Mouse (Mus musculus) intestine, embryonic 15.5 days (tissue): ENCODE data around the gene Zfp598. TPM values are rescaled to one million over a fixed set of nuclear protein-coding genes. Genes with fewer than 3 reads are reported as not detected.

ENCODE experiments used
- ATAC-seq: fragments of 200-750 bp; cut with Nextera tagmentation; 2 replicates; pipeline ENCODE4 v1.8.0; 2017; ENCODE audit warnings: moderate TSS enrichment, moderate library complexity
- H3K27ac ChIP-seq: fragments of 300-500 bp; sonication (generic); 2 replicates; pipeline ENCODE4 v1.5.1; 2015; ENCODE audit warnings: mild to moderate bottlenecking, inconsistent platforms
- H3K27me3 ChIP-seq: fragments of 300-500 bp; sonication (generic); replicated peaks from 2 replicates; pipeline ENCODE4 v1.6.1; 2015; ENCODE audit warnings: inconsistent platforms
- H3K36me3 ChIP-seq: fragments of 300-500 bp; sonication (generic); 2 replicates; pipeline ENCODE4 v1.6.1; 2015; ENCODE audit warnings: inconsistent platforms
- H3K4me1 ChIP-seq: fragments of 300-500 bp; sonication (generic); replicated peaks from 2 replicates; pipeline ENCODE4 v1.6.1; 2015; ENCODE audit warnings: inconsistent platforms
- H3K4me2 ChIP-seq: fragments of 300-500 bp; sonication (generic); replicated peaks from 2 replicates; pipeline ENCODE4 v1.6.1; 2015; ENCODE audit warnings: mild to moderate bottlenecking, inconsistent platforms
- H3K4me3 ChIP-seq: fragments of 300-500 bp; sonication (generic); replicated peaks from 2 replicates; pipeline ENCODE4 v1.5.1; 2015; ENCODE audit warnings: inconsistent platforms
- H3K9ac ChIP-seq: fragments of 300-500 bp; sonication (generic); 2 replicates; pipeline ENCODE4 v1.6.1; 2015; ENCODE audit warnings: inconsistent platforms
- H3K9me3 ChIP-seq: fragments of 300-500 bp; sonication (generic); 2 replicates; pipeline ENCODE4 v1.6.1; 2016; ENCODE audit warnings: inconsistent platforms
- WGBS: fragments of 180-500 bp; shearing (Covaris S2); methylation state at CpG from one replicate; pipeline ENCODE4 v1.1.7; 2015; 5-methylcytosine and 5-hydroxymethylcytosine counted together
- polyA plus RNA-seq: library from polyadenylated mRNA; unstranded; fragments of >200 nt; fragmentation: Nextera tagmentation; extraction: Ambion mirVana; gene quantifications from 2 replicates; pipeline ENCODE4 v1.2.1, GENCODE M21; 2015

Zfp598 gene
- polyA plus RNA-seq, 1 experiment from 2014 or later, result 20.0 TPM

DNA sequence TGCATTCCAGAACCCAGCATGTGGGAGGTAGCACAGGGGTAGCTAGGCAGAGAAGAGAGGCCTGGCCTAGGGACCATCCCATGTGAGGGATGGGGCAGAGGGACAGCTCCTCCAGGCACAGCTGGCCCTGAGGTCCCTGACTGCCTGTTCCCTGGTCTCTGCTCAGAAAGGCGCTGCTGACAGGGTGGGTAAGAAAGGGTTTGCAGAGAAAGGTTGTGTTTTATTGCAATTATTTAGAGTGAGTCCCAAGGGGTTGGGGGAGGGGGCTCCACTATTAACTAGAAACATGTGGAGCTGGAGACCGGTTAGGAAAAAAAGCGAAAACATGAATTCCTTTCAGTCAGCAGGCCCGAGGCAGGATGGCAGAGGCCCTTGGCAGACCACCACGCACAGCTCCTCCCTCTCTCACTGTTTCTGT lies 29.9 kb upstream of the Zfp598 start:
- ATAC-seq, result 0 out of 2 replicates have a peak, but pooled peaks have one; percentile 11
- Histone ChIP-seq H3K27me3 (no peaks in the 10 kb centered on the region), H3K9ac (peak overlapping the region; percentile 26; the same call in 1 of the 2 replicates), H3K4me1 (peaks cover 27% of the 10 kb centered on the region), H3K4me3 (no peak overlapping the region), H3K4me2 (no peak overlapping the region), H3K9me3 (no peaks in the 10 kb centered on the region), H3K36me3 (peaks cover 6% of the 10 kb centered on the region; the same call in 1 of the 2 replicates), H3K27ac (peak overlapping the region; percentile 89)
- WGBS, result 60% methylated on average over 5 of the region's 5 CpGs

DNA sequence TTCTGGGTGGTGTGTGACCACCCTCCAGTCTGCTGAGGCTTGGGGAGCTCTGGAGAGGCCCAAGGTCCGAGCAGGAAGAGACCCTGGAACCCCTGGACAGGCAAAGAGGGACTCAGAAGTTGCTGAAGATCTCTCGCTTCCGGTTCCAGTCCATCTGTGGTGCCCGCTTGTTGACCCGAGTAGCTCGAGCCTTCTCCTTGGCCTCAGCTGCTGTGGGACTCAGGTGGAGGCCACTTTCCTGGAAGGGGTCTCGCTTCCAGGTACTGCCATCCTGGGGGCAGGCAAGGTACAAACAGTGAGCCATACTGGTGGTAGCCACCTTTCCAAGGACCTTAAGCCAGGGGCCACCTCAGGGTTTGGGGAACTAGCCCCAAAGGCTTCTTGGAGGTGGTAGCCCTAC lies 29.4 kb upstream of the Zfp598 start:
- Histone ChIP-seq H3K27ac (peak overlapping the region; percentile 89), H3K9ac (no peak overlapping the region), H3K4me1 (peaks cover 29% of the 10 kb centered on the region), H3K4me2 (no peak overlapping the region), H3K4me3 (no peak overlapping the region), H3K36me3 (peaks cover 6% of the 10 kb centered on the region; the same call in 1 of the 2 replicates), H3K9me3 (no peaks in the 10 kb centered on the region), H3K27me3 (no peaks in the 10 kb centered on the region)
- no peak for ATAC-seq
- 91% methylated on average over 7 of the region's 7 CpGs for WGBS

DNA sequence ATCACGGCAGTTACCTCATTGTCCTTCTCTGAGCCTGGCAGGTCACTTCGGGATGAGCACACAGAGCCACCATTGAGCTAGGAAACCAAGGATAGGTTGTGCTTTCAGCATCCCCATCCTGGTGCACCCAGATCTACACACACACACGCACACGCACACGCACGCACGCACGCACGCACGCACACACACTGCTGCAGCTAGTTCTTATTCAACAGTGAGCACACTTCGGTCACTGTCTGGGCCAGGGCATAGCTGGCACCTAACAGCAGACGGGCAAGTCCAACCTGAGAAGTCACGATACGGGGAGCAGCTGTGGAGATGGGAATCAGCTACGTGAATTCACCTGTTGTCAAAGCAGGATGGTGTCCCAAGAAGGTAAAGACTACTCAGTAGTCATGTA lies 28.9 kb upstream of the Zfp598 start:
- H3K4me2 ChIP-seq, result no peak overlapping the region
- H3K4me1 ChIP-seq, result peaks cover 32% of the 10 kb centered on the region
- peak overlapping the region; percentile 89; the same call in 1 of the 2 replicates for H3K27ac ChIP-seq
- no peaks in the 10 kb centered on the region for H3K27me3 ChIP-seq
- no peak overlapping the region for H3K4me3 ChIP-seq
- no peak overlapping the region for H3K9ac ChIP-seq
- peaks cover 6% of the 10 kb centered on the region; the same call in 1 of the 2 replicates for H3K36me3 ChIP-seq
- WGBS, result 94% methylated on average over 15 of the region's 15 CpGs
- no peaks in the 10 kb centered on the region for H3K9me3 ChIP-seq
- no peak for ATAC-seq

DNA sequence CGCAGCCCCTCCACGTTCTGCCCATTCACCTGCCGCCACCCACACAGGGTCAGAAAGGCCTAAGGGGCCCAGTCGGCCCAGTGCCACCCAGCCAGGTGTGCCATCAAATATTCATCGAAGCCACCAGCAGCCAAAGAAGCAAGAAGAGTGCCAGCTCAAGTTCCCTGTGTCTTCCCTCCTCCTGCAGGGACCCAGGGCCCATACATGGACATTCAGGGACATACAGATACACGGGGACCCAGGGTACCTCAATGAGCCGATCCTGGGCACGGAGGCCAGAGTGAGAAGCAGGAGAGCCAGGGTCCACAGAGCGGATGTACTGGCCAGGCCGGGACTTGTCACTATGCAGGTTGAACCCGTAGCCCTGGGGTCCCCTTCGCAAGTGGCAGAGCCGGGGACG lies 27.5 kb upstream of the Zfp598 start:
- Histone ChIP-seq H3K9ac (no peak overlapping the region), H3K36me3 (peaks cover 6% of the 10 kb centered on the region; the same call in 1 of the 2 replicates), H3K4me3 (no peak overlapping the region), H3K9me3 (no peaks in the 10 kb centered on the region), H3K4me2 (no peak overlapping the region), H3K4me1 (peaks cover 32% of the 10 kb centered on the region), H3K27ac (no peak overlapping the region), H3K27me3 (no peaks in the 10 kb centered on the region)
- 92% methylated on average over 14 of the region's 14 CpGs for WGBS
- no peak for ATAC-seq

DNA sequence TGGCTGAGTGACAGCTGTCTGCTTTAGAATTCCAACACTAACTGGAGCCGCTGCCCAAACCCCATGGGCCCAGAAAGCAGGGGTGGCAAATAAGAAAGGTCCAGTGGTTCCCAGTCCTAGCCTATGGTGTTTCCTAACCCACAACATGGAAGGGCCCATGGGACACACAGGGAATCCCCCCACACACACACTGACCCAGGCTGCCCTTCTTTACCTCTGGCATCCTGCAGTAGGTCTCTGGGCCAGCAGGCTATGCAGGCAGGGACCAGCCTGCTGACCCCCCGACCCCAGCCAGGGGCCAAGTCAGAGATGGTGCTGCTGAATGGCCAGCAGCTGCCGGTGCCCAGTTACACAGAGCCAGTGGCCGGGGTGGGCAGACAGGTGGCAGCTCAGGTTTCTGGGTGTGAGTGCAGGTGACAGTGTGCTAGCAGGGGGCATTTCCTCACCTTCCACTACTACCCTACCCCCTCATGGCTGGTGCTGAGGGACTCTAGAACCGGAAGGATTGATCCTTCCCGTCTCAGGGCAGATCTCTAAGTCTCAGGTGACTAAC lies 26.6 kb upstream of the Zfp598 start:
- 74% methylated on average over 6 of the region's 6 CpGs for WGBS
- no peak for ATAC-seq
- H3K9ac ChIP-seq, result no peak overlapping the region
- peaks cover 6% of the 10 kb centered on the region; the same call in 1 of the 2 replicates for H3K36me3 ChIP-seq
- no peak overlapping the region for H3K4me2 ChIP-seq
- no peaks in the 10 kb centered on the region for H3K9me3 ChIP-seq
- no peak overlapping the region for H3K4me3 ChIP-seq
- H3K27ac ChIP-seq, result no peak overlapping the region
- no peaks in the 10 kb centered on the region for H3K27me3 ChIP-seq
- H3K4me1 ChIP-seq, result peaks cover 32% of the 10 kb centered on the region

DNA sequence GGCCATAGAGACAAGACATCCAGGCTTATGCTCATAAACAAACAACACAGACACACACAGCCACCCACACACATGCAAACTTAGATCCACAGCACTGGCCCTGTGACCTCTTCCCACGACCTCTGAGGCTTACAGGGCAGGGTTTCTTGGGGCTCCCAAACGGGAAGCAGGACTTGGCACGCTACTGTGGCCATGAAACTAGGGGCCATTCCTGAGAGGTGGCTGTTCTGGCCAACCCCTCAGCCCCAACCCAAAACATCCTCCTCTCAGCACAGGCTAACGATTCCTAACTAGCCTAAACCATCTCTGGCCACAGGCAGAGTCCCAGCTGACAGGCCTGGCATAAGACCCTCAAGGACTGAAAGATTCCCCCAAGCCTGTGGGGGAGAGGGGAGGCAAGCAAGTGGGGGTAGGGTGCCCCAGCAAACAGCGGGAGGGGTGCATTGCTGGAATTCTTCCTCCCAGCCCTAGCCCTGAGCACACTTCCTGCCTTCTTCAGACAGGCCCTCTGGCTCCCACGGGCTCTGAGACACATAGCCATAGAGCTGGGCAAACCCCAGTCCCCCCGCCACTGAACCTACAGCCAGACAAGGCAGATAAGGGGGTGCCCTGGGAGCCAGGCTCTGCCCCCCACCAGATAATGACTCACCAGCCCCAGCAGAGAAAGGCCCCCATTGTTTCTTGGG lies 25.3 kb upstream of the Zfp598 start:
- no peaks in the 10 kb centered on the region for H3K27me3 ChIP-seq
- ATAC-seq, result peak; percentile 52
- peaks cover 39% of the 10 kb centered on the region for H3K4me1 ChIP-seq

DNA sequence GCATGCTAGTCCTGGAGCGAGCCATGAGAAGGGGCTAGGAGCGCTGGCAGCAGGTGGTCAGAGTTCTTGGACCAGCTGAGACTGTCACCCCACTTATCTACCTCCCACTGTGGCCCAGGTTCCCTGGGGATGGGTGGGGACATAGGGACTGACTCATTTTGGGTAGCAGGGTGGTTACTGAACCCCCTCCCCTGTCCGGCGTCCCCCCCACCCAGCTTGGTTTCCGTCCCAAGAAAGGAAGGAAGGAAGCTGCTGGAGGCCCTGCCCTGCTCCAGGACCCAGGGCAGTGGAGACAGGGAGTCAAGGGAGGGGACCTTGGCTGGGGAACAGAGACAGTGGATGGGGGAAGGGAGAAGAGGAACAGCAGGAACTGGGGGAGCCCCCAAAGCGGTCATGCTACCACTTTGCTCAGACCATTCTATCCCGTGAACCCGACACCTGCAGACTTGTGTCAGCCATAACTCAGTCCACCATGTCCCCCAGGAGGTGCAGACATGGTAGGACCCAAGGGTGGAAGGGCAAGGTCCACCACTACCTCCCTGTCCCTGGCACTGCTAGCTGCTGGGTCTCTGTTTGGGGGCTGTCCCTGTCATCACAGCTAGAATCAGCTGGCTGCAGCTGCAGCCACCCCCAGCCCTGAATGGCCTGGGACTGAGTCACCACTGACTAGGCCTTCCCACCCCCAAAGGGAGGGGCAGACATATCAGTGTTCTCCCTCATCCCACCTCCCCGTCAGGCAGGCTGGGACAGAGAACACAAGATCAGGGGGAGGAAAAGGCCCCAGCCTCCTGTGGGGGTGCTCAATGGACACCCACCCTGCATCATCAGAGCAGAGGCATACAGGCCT lies 24.4 kb upstream of the Zfp598 start:
- Histone ChIP-seq H3K4me2 (peak overlapping the region; percentile 24; the same call in 1 of the 2 replicates), H3K36me3 (peaks cover 6% of the 10 kb centered on the region; the same call in 1 of the 2 replicates), H3K27ac (peak overlapping the region; percentile 81), H3K4me3 (no peak overlapping the region), H3K9ac (0 out of 2 replicates have a peak overlapping the region, but pooled peaks have one; percentile 13), H3K27me3 (no peaks in the 10 kb centered on the region), H3K9me3 (no peaks in the 10 kb centered on the region), H3K4me1 (peaks cover 37% of the 10 kb centered on the region)
- peak; percentile 18; the same call in 1 of the 2 replicates for ATAC-seq
- 76% methylated on average over 9 of the region's 9 CpGs for WGBS

More for the DNA sequence above, 25.3 kb upstream of the Zfp598 start:
- peak overlapping the region; percentile 81 for H3K27ac ChIP-seq
- 32% methylated on average over 7 of the region's 7 CpGs for WGBS
- H3K4me3 ChIP-seq, result no peak overlapping the region
- H3K4me2 ChIP-seq, result peak overlapping the region; percentile 24; the same call in 1 of the 2 replicates
- H3K36me3 ChIP-seq, result peaks cover 6% of the 10 kb centered on the region; the same call in 1 of the 2 replicates
- H3K9me3 ChIP-seq, result no peaks in the 10 kb centered on the region
- H3K9ac ChIP-seq, result 0 out of 2 replicates have a peak overlapping the region, but pooled peaks have one; percentile 13

DNA sequence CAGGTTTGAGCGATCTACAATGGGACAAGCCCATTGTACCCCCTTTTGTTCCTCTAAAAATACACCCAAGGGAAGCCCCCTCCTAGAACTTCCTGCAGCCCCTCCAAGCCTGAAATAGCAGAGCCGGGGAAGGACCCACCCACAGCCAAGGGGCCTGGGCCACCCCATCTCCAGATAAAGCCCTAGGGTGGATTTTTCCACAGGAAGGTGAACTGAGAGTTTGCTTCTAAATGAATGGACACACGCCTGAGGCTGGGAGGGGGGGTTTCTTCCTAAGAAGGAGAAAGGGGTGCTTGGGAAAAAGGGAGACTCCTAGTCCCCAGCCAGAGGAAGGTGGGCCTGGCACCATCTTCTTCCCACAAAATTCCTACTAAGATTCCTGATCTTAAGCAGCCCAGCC lies 23.6 kb upstream of the Zfp598 start:
- Histone ChIP-seq H3K36me3 (no peaks in the 10 kb centered on the region), H3K27me3 (no peaks in the 10 kb centered on the region), H3K4me3 (no peak overlapping the region), H3K9ac (no peak overlapping the region), H3K27ac (peak overlapping the region; percentile 81), H3K4me2 (no peak overlapping the region), H3K4me1 (peaks cover 40% of the 10 kb centered on the region), H3K9me3 (no peaks in the 10 kb centered on the region)
- ATAC-seq, result no peak
- WGBS, result 75% methylated on average over 3 of the region's 3 CpGs

DNA sequence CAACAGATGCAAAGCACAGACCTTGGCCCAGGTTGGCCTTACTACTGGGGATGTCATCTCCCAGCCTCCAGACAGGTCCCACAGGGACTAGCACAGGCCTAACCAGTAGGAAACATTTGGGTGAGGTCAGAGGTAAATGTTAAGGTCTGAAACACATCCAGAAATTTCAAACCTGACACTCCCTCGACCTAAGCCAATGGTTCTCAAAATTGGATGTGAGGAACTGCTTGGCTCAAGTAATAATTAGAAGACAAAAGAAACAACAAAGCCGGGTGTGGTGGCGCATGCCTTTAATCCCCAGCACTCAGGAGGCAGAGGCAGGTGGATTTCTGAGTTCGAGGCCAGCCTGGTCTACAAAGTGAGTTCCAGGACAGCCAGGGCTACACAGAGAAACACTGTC lies 23.1 kb upstream of the Zfp598 start:
- Histone ChIP-seq H3K9me3 (no peaks in the 10 kb centered on the region), H3K27ac (0 out of 2 replicates have a peak overlapping the region, but pooled peaks have one; percentile 81), H3K4me2 (no peak overlapping the region), H3K4me1 (peaks cover 40% of the 10 kb centered on the region), H3K36me3 (no peaks in the 10 kb centered on the region), H3K27me3 (no peaks in the 10 kb centered on the region), H3K4me3 (no peak overlapping the region), H3K9ac (no peak overlapping the region)
- ATAC-seq, result no peak
- 88% methylated on average over 4 of the region's 4 CpGs for WGBS

DNA sequence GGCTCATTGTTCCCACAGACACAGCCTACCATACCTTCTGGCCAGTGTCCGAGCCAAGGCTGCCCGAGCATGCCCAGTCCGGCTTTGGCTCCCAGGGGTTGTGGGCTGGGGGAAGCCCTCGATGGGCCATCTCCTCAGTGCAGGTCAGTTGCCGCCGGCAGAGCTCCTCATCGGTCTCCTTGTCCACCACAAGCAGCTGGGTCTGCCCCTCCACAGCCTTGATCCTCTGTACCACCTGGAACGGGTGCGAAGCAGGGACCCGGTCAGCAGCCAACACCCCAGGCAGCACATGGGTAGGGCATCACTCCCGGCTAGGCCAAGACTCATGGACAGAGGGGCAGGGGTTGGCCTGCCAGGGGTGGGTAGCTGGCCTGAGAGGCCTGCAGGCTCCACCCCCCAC lies 22.0 kb upstream of the Zfp598 start:
- Histone ChIP-seq H3K9ac (no peak overlapping the region; the same call in 1 of the 2 replicates), H3K4me2 (no peak overlapping the region; the same call in 1 of the 2 replicates), H3K9me3 (no peaks in the 10 kb centered on the region), H3K4me1 (peaks cover 40% of the 10 kb centered on the region), H3K27me3 (no peaks in the 10 kb centered on the region), H3K36me3 (no peaks in the 10 kb centered on the region), H3K27ac (0 out of 2 replicates have a peak overlapping the region, but pooled peaks have one; percentile 17), H3K4me3 (peak overlapping the region; percentile 14; the same call in 1 of the 2 replicates)
- ATAC-seq, result no peak
- 76% methylated on average over 11 of the region's 11 CpGs for WGBS

DNA sequence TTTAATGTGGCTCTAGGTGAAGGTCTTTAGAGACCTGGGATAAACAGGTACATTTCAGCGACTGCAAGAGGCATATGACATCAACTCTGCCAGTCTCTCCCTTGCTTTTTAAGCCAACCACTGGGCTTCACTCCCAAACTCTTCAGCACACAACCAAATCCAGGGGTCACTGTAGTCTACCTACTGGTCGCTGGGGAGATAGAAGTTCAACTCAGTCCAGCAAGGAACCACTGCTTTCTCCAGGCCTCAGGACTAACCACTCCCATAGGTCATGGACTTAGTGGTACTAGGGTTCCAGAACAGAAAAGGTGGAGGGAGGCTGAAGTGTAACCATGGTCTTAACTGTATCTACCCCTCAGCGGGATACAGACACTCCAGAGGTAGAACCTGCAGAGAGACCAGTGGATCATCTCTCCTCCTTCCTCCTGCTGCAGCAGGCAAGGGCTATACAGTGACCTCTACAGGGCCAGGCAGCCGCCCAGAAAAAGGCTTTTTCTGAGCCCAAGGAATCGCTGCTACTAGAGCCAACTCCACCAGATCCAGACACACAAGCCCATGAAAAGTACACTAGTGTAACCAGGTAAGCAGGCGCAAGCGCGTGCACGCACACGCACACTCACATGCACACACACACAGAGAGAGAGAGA lies 20.6 kb upstream of the Zfp598 start:
- Histone ChIP-seq H3K4me1 (peaks cover 36% of the 10 kb centered on the region), H3K4me2 (peak overlapping the region; percentile 99), H3K27me3 (no peaks in the 10 kb centered on the region), H3K4me3 (peak overlapping the region; percentile 72), H3K36me3 (no peaks in the 10 kb centered on the region), H3K9me3 (no peaks in the 10 kb centered on the region), H3K27ac (no peak overlapping the region), H3K9ac (peak overlapping the region; percentile 82; the same call in 1 of the 2 replicates)
- ATAC-seq, result no peak
- WGBS, result 72% methylated on average over 10 of the region's 10 CpGs
